Mouse (Mus musculus) thymus, postnatal 14 days (tissue): Measurements from ENCODE around the gene Rfng.
"Not testable (repeated sequence)": the region's sequence is repeated elsewhere in the genome, so short reads cannot be mapped to it uniquely, and the experiment has no call there.

Source experiments
- DNase-seq: peaks from one replicate; pipeline ENCODE4 v3.0.0; 2021

Rfng gene

GRCm38 (mm10) chr11:120768206-120768605, 15.8 kb downstream of the Rfng start:
- DNase-seq: peak; percentile 1

- not testable (repeated sequence) for DNase-seq
Measured at GRCm38 (mm10) chr11:120767023-120767422, 17.0 kb downstream of the Rfng start.

- DNase-seq: not testable (repeated sequence)
Measured at GRCm38 (mm10) chr11:120763121-120763999, 20.6 kb downstream of the Rfng start.

- not testable (repeated sequence) for DNase-seq
Measured at GRCm38 (mm10) chr11:120762672-120763041, 21.4 kb downstream of the Rfng start, which contains the start of gene Hmga1b. Gene Hmga1b (plus strand): TSS chr11:120762794.

GRCm38 (mm10) chr11:120761811-120762671, 22.0 kb downstream of the Rfng start:
- DNase-seq: no peak

- no peak for DNase-seq
Measured at GRCm38 (mm10) chr11:120760236-120760635, 23.8 kb downstream of the Rfng start.

- no peak for DNase-seq
Measured at GRCm38 (mm10) chr11:120751606-120752005, 32.4 kb downstream of the Rfng start.

- DNase-seq: peak; percentile 51
Measured at GRCm38 (mm10) chr11:120749430-120749829, 34.6 kb downstream of the Rfng start.

GRCm38 (mm10) chr11:120747974-120748373, 36.0 kb downstream of the Rfng start:
- no peak for DNase-seq

- no peak for DNase-seq
Measured at GRCm38 (mm10) chr11:120744121-120744701, 39.8 kb downstream of the Rfng start.

GRCm38 (mm10) chr11:120740981-120741380, 43.0 kb downstream of the Rfng start:
- no peak for DNase-seq

- DNase-seq: no peak
Measured at GRCm38 (mm10) chr11:120736424-120736823, 47.6 kb downstream of the Rfng start.

- no peak for DNase-seq
Measured at GRCm38 (mm10) chr11:120733521-120733920, 50.5 kb downstream of the Rfng start.

GRCm38 (mm10) chr11:120731858-120732680, 51.9 kb downstream of the Rfng start, which contains the start of gene Cbr2:
Gene Cbr2 (minus strand): TSS chr11:120732114.
- no peak for DNase-seq

GRCm38 (mm10) chr11:120731395-120731794, 52.6 kb downstream of the Rfng start:
- no peak for DNase-seq
